ENCODE assay signal across 13 mouse cellular contexts in genomic region chr11:33934286-33934685, GRCm38 (mm10). TPM values are rescaled to one million over a fixed set of nuclear protein-coding genes. Genes with fewer than 3 reads are reported as not detected.
DNase-seq lines count a peak whose midpoint lies in the region; ATAC-seq and TF ChIP-seq lines count a peak whose summit lies in the region.
"Had no signal": no experiment of that assay in that cellular context is flagged by ENCODE, and none has a peak within 500 bp of the region (broad histone marks: within the 10 kb centered on the region; RNA-seq: fewer than 3 reads in every experiment).

No protein-coding gene starts in this region.

- TF ChIP-seq POLR2A in spleen, adult 2 months (IDR thresholded peaks at IDR 0.05; ENCODE audit: low read depth, low read length) = no peak
- no peak for TF ChIP-seq POLR2A in olfactory bulb, adult 2 months (IDR thresholded peaks at IDR 0.05; ENCODE audit: insufficient read depth, low read depth, low read length)

- H3K9me3 ChIP-seq in forebrain, postnatal 0 days (ENCODE audit: low read length) = no peaks in the 10 kb centered on the region
- H3K9me3 ChIP-seq in forebrain, embryonic 11.5 days (ENCODE audit: control insufficient read depth, low read length) = no peaks in the 10 kb centered on the region
- H3K9me3 ChIP-seq: limb, embryonic 15.5 days; megakaryocyte, embryonic 14.5 days; neural tube, embryonic 12.5 days had no signal

- H3K27ac ChIP-seq in forebrain, postnatal 0 days (ENCODE audit: low read depth, low read length) = no peak overlapping the region
- H3K27ac ChIP-seq in forebrain, embryonic 11.5 days (ENCODE audit: low read depth, low read length) = no peak overlapping the region
- no peak overlapping the region for H3K27ac ChIP-seq in spleen, adult 2 months (ENCODE audit: insufficient read depth, low read length)
- no peak overlapping the region for H3K27ac ChIP-seq in olfactory bulb, adult 2 months (ENCODE audit: insufficient read depth, low read depth, low read length)
- H3K27ac ChIP-seq: limb, embryonic 15.5 days; neural tube, embryonic 12.5 days had no signal

- no peak overlapping the region for H3K9ac ChIP-seq in forebrain, postnatal 0 days
- no peak overlapping the region for H3K9ac ChIP-seq in forebrain, embryonic 11.5 days (ENCODE audit: low read length)
- H3K9ac ChIP-seq: limb, embryonic 15.5 days; neural tube, embryonic 12.5 days had no signal

- H3K4me1 ChIP-seq in forebrain, postnatal 0 days (ENCODE audit: insufficient read depth) = no peaks in the 10 kb centered on the region
- H3K4me1 ChIP-seq in forebrain, embryonic 11.5 days (replicated peaks; ENCODE audit: control insufficient read depth, insufficient read depth, low read length) = no peaks in the 10 kb centered on the region
- peaks cover 6% of the 10 kb centered on the region; the same call in 1 of the 2 replicates for H3K4me1 ChIP-seq in spleen, adult 2 months (ENCODE audit: control insufficient read depth, insufficient read depth, insufficient read length)
- peaks cover 21% of the 10 kb centered on the region for H3K4me1 ChIP-seq in olfactory bulb, adult 2 months (ENCODE audit: control insufficient read depth, insufficient read depth, low read length)

- no peak for DNase-seq in forebrain, postnatal 0 days
- DNase-seq in forebrain, embryonic 11.5 days (ENCODE audit: low spot score) = no peak
- DNase-seq in spleen, adult 2 months (ENCODE audit: low read depth in 1 of 2, low spot score in 2 of 2) = no peak
- DNase-seq in spleen, postnatal 14 days (ENCODE audit: low spot score in 2 of 2) = no peak
- no peak for DNase-seq in ovary, postnatal 10 days (ENCODE audit: low spot score)
- DNase-seq in kidney, adult 11 months = no peak
- DNase-seq: adrenal gland, adult 8-10 months; cerebellum, adult 9-10 months had no signal

- 66% methylated on average over 9 of the region's 9 CpGs for WGBS in forebrain, postnatal 0 days
- WGBS in forebrain, embryonic 11.5 days = 52% methylated on average over 9 of the region's 9 CpGs
- 83% methylated on average over 9 of the region's 9 CpGs for WGBS in spleen, adult 2 months
- 71% methylated on average over 9 of the region's 9 CpGs for WGBS in olfactory bulb, adult 2 months

- no peak for ATAC-seq in forebrain, postnatal 0 days
- no peak for ATAC-seq in forebrain, embryonic 11.5 days (replicated peaks; ENCODE audit: low FRiP score)
- no peak for ATAC-seq in megakaryocyte progenitor cell, adult 5-6 weeks (replicated peaks; ENCODE audit: poor library complexity)

- H3K4me3 ChIP-seq in forebrain, postnatal 0 days (ENCODE audit: low read depth, low read length) = no peak overlapping the region
- no peak overlapping the region for H3K4me3 ChIP-seq in forebrain, embryonic 11.5 days (ENCODE audit: low read depth, low read length)
- H3K4me3 ChIP-seq in spleen, adult 2 months (ENCODE audit: extremely low read depth, insufficient read depth, insufficient read length) = no peak overlapping the region
- no peak overlapping the region for H3K4me3 ChIP-seq in olfactory bulb, adult 2 months (ENCODE audit: insufficient read depth, low read depth, low read length)
- H3K4me3 ChIP-seq: limb, embryonic 15.5 days; megakaryocyte, embryonic 14.5 days; neural tube, embryonic 12.5 days had no signal

- H3K36me3 ChIP-seq in forebrain, postnatal 0 days (ENCODE audit: insufficient read depth) = no peaks in the 10 kb centered on the region
- no peaks in the 10 kb centered on the region for H3K36me3 ChIP-seq in forebrain, embryonic 11.5 days (ENCODE audit: control insufficient read depth, insufficient read depth, low read length)
- no peaks in the 10 kb centered on the region for H3K36me3 ChIP-seq in spleen, adult 2 months (ENCODE audit: control insufficient read depth, insufficient read depth, low read length)
- H3K36me3 ChIP-seq: limb, embryonic 15.5 days; neural tube, embryonic 12.5 days had no signal

- TF ChIP-seq CTCF in forebrain, postnatal 0 days (IDR thresholded peaks at IDR 0.05; ENCODE audit: low read depth) = peak; percentile 33
- peak; percentile 55; the same call in 1 of the 2 replicates for TF ChIP-seq CTCF in spleen, adult 2 months (IDR thresholded peaks at IDR 0.05; ENCODE audit: extremely low read depth, insufficient read depth, insufficient read length, insufficient replicate concordance)
- TF ChIP-seq CTCF in olfactory bulb, adult 2 months (IDR thresholded peaks at IDR 0.05; ENCODE audit: insufficient read depth, low read depth, low read length) = peak; percentile 24; the same call in 1 of the 2 replicates

- no peak overlapping the region for H3K4me2 ChIP-seq in forebrain, postnatal 0 days (ENCODE audit: low read depth)
- no peak overlapping the region for H3K4me2 ChIP-seq in forebrain, embryonic 11.5 days (ENCODE audit: low read depth, low read length, severe bottlenecking)
- H3K4me2 ChIP-seq: limb, embryonic 15.5 days; neural tube, embryonic 12.5 days had no signal

- no peaks in the 10 kb centered on the region for H3K27me3 ChIP-seq in forebrain, postnatal 0 days (ENCODE audit: insufficient read depth, low read length)
- no peaks in the 10 kb centered on the region for H3K27me3 ChIP-seq in forebrain, embryonic 11.5 days (ENCODE audit: control insufficient read depth, insufficient read depth, low read length)
- no peaks in the 10 kb centered on the region for H3K27me3 ChIP-seq in spleen, adult 2 months (ENCODE audit: control insufficient read depth, insufficient read depth, low read length)
- H3K27me3 ChIP-seq: limb, embryonic 15.5 days; neural tube, embryonic 12.5 days had no signal

RNA-seq across cellular contexts. Expression of gene Kcnmb1, which starts 28.5 kb away (rescaled TPM):
- total RNA-seq in forebrain, postnatal 0 days (2014; rRNA removed) = 0.10 and 0.15 TPM in 2 replicates
- 0.10 and 0.13 TPM in 2 replicates for polyA plus RNA-seq in forebrain, postnatal 0 days (2015; fragmentation: Nextera tagmentation; extraction: Ambion mirVana)
- 0.05 TPM in 1 of 2 replicates, not detected in the other for polyA plus RNA-seq in forebrain, embryonic 11.5 days (2014; fragmentation: Nextera tagmentation; extraction: Ambion mirVana)
- polyA plus RNA-seq in spleen, adult 2 months (2012; rRNA removed) = 0.27 and 0.48 TPM in 2 replicates
- not detected in 2 replicates for polyA plus RNA-seq in olfactory bulb, adult 2 months (2012; ENCODE audit: insufficient read depth, insufficient read length, low replicate concordance, missing spikeins)
- total RNA-seq in megakaryocyte progenitor cell, adult 5-6 weeks (2015) = not detected in 2 replicates
- total RNA-seq in megakaryocyte progenitor cell, adult 5-6 weeks (2017) = not detected in 2 replicates

RNA-seq across cellular contexts. Expression of gene Kcnip1, which starts 58.7 kb away (rescaled TPM):
- 68.4 and 92.6 TPM in 2 replicates for total RNA-seq in forebrain, postnatal 0 days (2014; rRNA removed)
- 70.0 and 91.0 TPM in 2 replicates for polyA plus RNA-seq in forebrain, postnatal 0 days (2015; fragmentation: Nextera tagmentation; extraction: Ambion mirVana)
- 7.8 and 8.0 TPM in 2 replicates for polyA plus RNA-seq in forebrain, embryonic 11.5 days (2014; fragmentation: Nextera tagmentation; extraction: Ambion mirVana)
- not detected in 2 replicates for polyA plus RNA-seq in spleen, adult 2 months (2012; rRNA removed)
- polyA plus RNA-seq in olfactory bulb, adult 2 months (2012; ENCODE audit: insufficient read depth, insufficient read length, low replicate concordance, missing spikeins) = not detected in 2 replicates
- total RNA-seq in megakaryocyte progenitor cell, adult 5-6 weeks (2015) = not detected in 2 replicates
- total RNA-seq in megakaryocyte progenitor cell, adult 5-6 weeks (2017) = not detected in 2 replicates
